Mouse (Mus musculus) gonadal fat pad, adult 2 months (tissue): ENCODE results near the gene Map4k3. TPM values are rescaled to one million over a fixed set of nuclear protein-coding genes. Genes with fewer than 3 reads are reported as not detected.

Source experiments
- DNase-seq: peaks from one replicate; pipeline ENCODE4 v3.0.0-alpha.2; 2012; ENCODE audit warnings: low read depth
- polyA plus RNA-seq: library from polyadenylated mRNA; depleted of rRNA; stranded (reverse); fragments of >200 nt; gene quantifications from 2 replicates; pipeline ENCODE4 v1.2.3, GENCODE M21; 2012

Gene Map4k3
- polyA plus RNA-seq, 1 experiment = 20.0 TPM

DNA sequence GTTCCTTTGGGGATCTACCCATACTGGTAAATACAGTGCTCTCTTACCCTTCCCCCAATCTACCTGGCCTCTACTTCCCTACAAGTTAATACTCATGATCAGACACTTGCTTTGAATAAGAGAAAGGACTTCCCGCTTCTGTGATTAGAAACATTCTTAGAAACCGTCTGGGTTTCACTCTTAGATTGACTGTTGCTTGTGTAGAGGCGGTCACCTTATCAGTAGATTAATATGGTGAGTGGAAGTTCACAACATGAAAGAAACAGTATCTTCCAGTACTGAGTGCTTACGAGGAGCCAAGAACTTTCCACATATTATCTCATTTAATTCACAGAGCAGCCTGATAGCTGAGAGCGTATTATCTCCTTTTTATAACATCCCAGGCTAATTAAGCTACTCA, 1.5 kb upstream of the Map4k3 start:
- DNase-seq = no peak

DNA sequence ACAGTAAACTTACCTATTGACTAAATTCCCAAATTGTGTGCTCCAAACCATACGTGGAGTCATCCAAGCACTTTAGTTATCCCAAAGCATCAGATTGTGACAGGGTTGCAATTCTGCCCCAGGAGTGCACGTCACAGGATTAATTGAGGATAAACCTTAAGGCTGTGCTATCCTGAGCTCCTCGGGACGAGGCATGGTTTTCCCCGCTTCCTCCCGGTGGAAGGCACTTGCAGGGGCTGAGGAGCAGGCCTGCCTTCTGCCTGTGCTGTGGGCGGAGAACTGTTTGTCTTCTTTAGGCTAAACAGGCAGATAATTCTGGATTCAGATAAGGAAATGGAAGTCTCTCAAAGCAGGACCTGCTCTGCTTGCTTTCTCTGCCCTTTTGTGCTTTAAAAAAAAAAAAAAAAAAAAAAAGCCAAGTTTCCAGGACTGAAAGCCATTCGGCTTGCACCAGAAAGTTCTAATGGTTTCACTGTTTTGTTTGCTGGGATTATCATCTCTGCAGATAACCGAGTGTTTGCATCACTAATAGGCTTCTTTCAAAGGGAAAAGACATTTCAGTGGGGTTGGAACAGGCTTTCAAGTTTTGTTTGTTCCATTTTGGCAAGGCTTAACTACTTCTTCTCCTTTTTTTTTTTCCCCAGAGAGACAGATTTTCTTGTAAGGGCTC, 930 bp upstream of the Map4k3 start:
- no peak for DNase-seq

DNA sequence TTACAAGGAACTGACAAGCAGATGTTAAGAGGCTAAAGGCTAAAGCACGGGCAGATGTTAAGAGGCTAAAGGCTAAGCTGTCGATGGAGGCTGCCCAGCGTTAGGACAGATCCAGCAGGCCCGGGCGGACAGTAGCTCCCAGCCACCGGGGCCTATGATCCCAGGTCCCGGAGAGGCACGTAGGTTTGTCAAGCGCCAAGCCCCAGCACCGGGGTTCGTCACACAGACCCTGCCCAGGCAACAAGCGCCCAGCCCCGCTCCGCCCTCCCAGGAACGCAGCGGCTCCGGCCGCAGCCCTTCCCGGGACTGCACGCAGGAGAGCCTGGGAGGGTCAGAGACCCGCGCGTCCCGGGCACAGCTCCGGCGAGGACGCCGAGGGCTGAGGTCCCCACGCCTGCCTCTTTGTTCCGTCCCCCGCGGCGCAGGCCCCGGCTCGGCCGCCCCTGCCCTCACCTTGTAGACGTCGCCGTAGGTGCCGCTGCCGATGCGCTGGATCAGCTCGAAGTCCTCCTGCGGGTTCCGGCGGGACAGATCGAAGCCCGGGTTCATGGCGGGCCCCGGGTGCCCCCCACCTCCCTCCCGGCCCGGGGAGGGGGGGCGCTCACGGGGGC, 839 bp downstream of the Map4k3 start:
- DNase-seq = no peak

DNA sequence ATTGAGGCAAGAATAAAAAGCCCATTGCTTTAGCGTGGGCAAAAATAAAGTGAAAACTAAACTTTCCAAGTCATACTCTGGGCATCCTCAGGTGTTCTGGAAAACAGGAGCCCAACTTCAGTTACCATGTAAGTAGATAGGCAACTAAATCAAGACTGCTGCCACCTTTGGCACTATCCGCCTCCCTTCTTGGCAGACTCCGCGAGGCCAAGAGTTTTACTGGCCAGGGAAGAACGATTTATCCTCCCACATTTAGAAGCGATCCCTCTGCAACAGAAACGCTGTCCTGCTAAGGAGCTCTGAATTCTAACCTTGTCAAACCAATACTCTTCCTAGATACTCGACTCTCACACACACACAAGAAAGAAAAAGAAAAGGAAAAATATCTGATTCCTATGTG, 1.5 kb downstream of the Map4k3 start:
- DNase-seq = no peak

DNA sequence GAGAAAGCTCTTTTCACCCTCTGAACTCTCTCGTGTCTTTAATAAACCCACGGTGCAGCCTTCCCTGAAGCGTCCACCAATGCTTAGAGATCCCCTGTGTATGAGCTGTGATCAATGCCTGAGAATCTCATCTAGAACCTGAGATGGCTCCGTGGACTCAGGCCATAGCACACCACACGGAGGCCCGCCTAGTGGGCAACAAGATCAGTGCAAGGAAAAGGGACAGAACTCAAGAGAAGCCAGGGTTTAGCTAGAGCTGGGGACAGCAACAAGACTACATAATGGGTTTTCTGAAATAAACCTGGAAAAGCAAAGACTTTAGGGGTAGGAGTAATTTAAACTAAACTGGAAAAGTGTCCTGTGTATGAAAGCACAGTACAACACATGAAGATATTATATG, 5.2 kb downstream of the Map4k3 start:
- DNase-seq = no peak

DNA sequence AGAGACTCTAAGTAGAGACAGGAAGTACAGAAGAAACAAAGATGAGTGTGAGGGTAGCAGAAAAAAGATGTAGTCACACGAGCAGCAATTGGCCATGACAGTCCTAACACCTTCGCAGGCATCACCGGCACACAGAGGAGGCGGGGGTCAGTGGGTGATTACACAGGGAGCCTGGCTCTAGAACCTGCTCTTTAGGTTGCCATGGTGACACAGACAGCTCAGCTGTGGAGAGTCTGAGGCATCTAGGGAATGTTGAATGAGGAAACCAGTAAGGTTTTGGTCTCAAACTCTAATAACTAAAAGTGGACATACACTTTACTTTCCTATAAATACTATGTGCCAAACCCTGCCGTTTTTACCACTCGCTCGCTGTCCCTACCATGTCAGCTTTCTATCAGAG, 6.6 kb downstream of the Map4k3 start:
- DNase-seq = no peak

DNA sequence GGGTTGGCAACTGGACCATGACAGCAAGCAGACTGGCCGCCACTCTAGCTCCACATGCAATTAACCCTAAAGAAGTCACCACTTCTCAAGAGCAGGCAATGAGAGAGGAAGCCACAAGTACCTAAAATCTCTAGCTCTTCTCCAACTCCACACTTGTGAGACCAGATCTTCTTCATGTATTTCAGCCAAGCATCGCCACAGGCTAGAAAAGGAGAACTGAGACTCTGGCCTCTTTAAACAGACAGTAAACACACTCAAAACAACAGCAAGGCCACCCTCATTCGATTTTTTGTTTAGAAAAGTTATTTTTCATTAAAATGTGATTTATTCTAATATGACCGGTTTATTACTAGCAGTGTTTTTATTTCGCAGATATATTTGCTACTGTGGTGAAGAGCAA, 9.0 kb downstream of the Map4k3 start:
- no peak for DNase-seq

DNA sequence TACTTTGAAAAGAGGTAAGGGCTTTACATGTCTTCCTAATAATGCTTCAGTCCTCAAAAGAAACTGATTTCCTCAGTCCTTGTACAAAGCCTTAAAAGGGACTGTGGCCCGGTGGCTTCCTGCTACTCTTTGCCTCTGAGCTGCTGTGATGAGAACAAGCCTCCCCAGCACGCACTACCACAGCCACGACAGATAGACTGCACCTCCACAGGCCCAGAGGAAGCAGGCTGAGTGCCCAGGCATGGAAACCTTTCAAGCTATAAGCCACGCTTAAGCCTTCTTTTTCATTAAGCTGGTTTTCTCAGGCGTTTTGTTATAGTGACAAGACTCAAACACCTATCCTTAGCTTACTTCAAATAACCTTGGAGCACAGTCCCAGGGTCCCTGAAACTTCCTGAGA, 10.0 kb downstream of the Map4k3 start:
- DNase-seq = no peak

DNA sequence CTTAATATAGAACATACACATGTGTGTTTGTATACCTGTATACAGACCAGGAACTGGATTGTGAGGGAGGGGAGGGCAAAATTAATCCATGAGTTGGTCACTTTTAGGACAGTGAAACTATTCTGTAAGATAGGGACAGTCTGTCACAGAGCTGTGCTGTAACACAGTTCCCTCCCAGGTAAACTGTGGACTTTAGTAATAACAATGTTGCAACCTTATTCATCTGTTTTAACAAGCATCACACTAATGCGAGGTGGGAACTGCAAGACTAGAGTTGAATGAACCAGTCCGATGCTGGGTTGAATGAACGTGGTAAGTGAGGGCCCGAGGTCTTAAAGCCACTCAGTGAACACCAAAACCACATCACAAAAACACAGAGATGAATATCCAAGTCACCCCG, 14.7 kb downstream of the Map4k3 start:
- DNase-seq = no peak

DNA sequence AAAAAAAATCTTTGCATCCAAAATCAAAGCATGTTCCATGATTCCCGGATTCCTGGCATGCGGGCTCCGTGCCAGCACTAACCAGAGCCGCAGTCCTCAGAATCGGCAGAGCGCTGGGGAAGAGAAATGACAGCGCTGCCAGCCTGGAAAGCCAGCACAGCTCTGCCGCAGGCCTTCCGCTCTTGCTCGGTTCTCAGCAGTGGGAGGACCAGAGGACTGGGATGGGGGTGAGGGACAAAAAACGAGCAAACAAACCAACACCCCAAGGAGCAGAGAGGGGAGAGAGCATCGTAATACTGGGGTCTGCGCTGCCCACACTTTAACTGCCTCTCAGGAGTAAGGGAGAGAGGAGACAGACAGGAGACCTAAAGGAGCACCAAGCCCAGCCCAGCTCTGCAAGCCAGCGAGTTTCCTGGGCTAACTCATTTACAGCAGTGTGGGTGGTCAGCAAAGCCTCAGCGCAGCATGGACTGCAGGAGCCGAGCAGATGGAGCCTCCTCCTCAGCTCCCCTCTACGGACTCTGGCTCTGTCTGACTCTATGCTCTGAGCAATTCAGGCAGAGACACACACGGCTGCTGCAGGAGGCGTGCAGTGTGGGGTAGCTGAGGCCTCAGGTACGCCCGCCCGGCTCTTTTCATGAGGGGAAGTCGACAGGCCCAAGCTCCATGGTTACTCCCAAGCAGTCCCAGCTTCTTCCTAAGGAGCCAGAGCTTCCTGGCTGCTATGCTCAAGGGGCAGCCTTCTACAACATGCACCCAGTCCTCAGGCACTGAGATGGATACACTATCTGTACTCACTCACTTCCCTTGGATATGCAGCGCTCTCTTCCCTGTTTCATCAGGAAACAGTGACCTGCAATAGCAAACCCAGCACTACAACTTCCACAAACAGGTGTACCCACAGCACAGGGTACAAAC, 18.1 kb downstream of the Map4k3 start:
- no peak for DNase-seq

DNA sequence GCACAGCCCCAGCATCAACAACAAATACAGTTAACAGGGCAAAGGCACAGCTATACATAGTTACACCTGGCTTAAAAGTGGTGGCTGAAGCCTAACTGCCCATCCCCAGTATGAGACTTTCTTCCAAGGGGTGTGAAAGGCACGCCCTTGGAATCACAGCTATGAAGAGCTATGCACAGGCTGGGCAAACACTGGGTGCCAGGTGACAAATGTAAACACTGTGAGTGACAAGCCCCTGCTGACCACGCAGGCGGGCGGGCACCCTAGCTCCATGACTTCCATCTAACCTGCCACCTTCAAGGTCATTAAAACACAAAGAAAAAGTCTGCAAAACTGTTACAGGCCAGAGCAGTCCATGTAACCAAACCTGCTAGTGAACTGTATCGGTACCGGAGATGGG, 19.5 kb downstream of the Map4k3 start:
- no peak for DNase-seq

DNA sequence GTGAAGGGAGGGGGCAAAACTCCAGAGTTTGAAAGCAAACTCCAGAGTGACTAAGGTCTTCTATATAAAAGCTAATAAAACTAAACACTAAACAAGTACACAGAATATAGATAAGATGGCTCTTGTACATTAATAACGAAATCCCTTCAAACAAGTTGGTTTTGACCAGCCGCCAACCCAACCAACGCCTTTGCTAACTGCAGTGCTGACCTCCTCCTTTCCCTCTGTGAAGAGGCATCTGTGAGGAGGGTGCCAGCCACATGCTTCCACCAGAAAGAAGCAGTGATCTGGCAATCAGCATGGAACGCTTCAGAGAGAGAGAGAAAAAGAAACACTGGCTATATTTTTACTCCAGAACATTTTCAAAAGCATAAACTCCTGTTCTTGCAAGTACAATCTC, 21.1 kb downstream of the Map4k3 start:
- no peak for DNase-seq

DNA sequence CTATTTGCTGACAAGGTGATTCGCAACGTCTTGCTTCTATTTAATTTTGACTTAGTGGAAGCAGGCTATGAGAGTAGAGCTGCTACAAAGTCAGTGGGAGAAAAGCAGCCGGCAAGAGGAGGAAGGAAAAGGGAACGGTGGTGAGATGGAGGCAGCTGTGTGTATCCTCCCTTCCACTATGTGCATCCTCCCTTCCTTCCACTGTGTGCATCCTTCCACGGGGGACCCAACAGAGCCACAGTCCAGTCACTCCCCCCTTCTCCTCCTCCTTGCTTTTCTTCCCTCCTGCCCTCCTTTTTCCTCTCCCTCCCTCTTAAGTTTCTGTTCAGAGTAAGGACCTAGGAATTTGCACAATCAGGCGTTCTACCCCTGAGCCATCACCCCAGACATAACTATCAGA, 21.7 kb downstream of the Map4k3 start:
- no peak for DNase-seq

DNA sequence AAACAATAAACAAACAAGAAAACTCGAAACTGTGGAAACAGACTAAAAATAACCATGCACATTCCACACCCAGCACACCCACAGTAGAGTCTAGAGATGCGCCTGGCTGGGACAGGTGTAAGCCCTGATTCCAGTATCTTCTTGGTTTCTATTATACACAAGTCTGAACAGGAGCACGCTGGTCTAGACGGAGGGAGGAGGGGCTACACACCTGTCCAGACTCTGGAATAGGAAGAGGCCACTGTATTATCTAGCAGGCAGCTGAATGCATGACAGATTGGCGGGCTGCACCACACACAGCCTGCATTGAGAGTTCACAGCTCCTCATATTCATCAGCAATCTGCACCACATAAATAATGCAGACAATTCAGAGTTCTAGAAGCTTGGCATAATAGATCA, 26.6 kb downstream of the Map4k3 start:
- DNase-seq = no peak

DNA sequence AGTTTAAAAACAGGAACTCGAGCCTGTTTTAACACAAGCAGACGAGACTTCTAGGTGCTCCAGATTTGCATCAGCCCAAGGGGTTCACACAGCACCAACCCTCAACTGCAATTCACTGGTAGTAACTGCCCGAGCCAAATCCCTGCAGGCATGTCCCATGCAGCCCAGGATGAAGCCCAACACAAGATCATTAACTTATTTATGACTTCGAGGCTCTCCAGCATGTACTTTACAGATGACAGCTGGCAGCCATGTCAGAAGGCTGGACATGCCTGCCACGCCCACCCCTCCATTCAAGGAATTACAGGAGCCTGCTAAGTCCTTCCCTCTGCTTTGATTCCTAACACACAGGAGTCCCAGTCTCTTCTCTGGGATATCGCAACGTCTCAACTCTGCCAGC, 29.4 kb downstream of the Map4k3 start:
- no peak for DNase-seq

DNA sequence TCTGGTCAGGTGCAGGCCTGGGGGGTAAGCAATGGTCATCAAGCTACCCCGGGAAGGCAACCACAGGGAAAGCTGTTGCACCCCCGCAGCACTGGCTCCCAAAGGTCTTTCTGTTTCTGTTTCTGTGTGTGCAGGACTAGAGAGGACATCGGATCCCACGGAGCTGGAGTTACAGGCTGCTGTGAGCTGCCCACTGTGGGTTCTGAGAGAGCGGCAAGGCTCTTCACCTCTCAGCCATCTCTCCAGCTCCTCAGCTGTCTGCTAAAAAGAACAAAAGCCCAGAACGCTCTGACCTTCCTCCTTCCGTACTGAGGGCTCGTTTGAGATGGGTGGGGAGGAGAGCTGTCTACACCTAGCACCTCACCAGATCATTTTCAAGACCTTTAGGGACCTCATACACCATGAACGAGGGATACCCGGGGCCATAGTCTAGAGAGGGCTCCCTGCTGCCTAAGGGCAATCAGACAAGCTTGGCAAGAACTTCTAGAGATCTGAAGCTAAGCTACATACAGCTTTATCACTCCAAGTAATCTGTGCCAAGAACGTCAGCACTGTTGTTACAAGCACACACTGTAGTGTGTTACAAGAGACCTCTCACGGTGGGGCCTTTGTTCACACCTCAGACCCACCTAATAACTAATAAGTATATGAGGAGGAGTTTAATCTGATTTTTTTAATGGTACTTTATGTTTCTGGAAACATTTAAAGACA, 29.9 kb downstream of the Map4k3 start:
- DNase-seq = no peak

DNA sequence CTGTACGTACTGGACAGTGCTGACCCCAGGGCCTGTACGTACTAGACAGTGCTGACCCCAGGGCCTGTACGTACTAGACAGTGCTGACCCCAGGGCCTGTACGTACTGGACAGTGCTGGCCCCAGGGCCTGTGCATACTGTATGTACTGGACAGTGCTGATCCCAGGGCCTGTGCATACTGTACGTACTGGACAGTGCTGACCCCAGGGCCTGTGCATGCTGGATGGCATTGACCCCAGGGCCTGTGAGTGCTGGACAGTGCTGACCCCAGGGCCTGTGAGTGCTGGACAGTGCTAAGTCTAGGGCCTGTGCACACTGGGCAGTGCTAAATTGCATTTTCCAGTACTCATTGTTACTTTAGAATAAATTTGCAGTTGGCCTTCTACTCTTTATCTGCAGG, 31.3 kb downstream of the Map4k3 start:
- DNase-seq = no peak

DNA sequence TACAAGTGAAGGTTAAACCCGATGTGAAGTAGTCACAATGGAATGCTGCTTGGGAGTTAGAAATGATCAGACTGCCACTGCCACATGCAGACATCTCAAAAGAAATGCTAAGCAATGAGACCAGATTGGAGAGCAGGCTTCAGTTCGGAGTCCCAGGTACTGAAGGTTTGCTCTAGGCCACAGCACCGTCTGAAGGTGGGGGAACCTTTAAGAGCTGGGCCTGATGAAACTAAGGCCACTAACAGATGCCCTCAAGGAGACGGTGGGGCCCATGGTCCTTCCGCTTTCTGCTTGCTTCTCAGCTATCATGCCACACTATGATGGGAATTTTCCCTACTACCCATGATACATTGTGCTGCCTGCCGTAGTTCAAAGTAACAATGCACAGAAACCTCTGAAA, 32.1 kb downstream of the Map4k3 start:
- DNase-seq = no peak

DNA sequence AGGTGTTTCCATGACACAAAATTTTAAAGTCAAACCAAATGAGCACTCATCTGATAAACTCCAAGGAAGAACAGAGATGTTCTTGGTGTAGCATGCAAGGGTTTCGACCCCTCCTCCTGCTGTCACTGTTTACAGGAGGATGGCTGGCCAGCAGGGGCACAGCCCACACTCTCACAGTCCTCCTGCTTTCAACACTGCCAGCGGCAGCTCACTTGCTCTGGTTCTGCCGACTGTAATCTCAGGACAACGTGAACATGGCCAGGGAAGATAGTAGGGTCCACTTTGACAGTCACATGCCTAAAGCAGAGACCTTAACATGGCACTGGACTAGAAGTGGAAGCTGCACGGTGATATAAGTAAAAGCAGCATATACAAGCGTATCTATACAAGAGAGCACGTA, 34.6 kb downstream of the Map4k3 start:
- DNase-seq = no peak

DNA sequence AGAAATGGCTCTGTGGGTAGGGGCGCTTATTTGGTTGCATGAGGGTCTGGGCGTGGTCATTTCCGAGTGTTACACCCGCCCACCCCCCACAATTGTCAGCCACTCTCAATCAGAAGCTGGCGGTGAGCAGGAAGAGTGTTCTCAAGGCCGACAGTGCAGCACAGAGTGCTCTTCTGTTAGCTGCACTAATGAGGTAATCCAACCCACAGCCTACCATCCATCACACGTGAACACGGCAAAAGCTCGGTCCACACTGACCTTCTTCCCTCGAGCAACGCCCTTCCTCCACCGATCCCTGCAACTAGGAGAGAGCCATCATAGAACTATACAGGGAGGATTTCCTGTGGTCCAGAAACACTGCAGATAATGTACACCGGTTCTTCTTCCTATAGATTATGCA, 36.1 kb downstream of the Map4k3 start:
- no peak for DNase-seq

DNA sequence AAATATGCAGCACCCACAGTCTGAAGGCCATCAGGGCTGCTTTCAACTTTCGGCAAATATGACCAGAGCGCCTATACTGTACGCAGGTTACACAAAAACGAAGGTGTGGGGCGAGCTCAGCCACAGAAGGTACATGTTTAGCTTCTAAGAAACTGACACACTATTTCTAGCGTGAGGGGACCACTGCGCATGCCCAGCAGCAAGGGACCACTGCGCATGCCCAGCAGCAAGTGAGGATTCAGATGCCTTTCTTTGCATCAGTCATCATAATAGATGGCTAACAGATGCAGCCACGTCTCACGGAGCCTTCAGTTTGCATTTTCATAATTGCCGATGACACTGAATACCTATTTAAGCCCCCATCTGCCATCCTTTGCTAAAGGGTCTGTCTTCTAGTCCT, 39.6 kb downstream of the Map4k3 start:
- DNase-seq = no peak

DNA sequence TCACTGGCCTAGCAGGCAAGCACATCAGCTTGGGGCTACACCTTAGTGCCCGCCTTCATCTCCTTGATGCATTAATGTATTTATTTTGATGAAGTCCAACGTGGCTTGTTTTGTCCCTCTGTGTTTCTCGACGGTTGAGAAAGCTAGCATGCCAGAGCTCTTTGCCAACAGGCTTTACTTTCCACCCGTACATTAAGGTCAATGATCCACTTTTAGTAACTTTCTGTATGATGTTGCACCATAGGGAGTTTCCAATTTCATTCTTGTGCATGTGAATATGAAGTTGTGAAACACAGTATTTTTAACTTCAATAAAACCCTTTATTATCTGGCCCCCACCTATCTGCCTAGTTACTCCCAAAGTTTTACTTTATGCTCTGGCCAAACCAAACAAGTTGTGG, 42.2 kb downstream of the Map4k3 start:
- no peak for DNase-seq
